Mouse (Mus musculus) limb, embryonic 14.5 days (tissue): ENCODE results near the gene Nkiras1. TPM values are rescaled to one million over a fixed set of nuclear protein-coding genes. Genes with fewer than 3 reads are reported as not detected.

Experiments used
- ATAC-seq: fragments of 200-750 bp; cut with Nextera tagmentation; 2 replicates; pipeline ENCODE4 v1.8.0; 2017; ENCODE audit warnings: low read depth, moderate number of reproducible peaks, moderate TSS enrichment; ENCODE audit not compliant: low FRiP score
- DNase-seq: peaks from one replicate; pipeline ENCODE4 v3.0.0-alpha.2; 2015; ENCODE audit warnings: low spot score
- H3K27ac ChIP-seq: fragments of 300-500 bp; sonication (generic); replicated peaks from 2 replicates; pipeline ENCODE4 v1.5.1; 2014; ENCODE audit warnings: low read depth, mild to moderate bottlenecking, low read length, moderate library complexity, mixed read lengths
- H3K27me3 ChIP-seq: fragments of 300-500 bp; sonication (generic); 2 replicates; pipeline ENCODE4 v1.6.1; 2014; ENCODE audit warnings: low read length, mixed read lengths; ENCODE audit not compliant: control insufficient read depth, insufficient read depth
- H3K36me3 ChIP-seq: fragments of 300-500 bp; sonication (generic); 2 replicates; pipeline ENCODE4 v1.6.1; 2014; ENCODE audit warnings: mild to moderate bottlenecking, low read length, moderate library complexity, mixed read lengths; ENCODE audit not compliant: control insufficient read depth, insufficient read depth
- H3K4me1 ChIP-seq: fragments of 300-500 bp; sonication (generic); 2 replicates; pipeline ENCODE4 v1.6.1; 2014; ENCODE audit warnings: antibody characterized with exemption, low read length, mixed read lengths; ENCODE audit not compliant: control insufficient read depth, insufficient read depth
- H3K4me2 ChIP-seq: fragments of 300-500 bp; sonication (generic); replicated peaks from 2 replicates; pipeline ENCODE4 v1.6.1; 2014; ENCODE audit warnings: low read depth, mild to moderate bottlenecking, low read length, moderate library complexity; ENCODE audit not compliant: severe bottlenecking
- H3K4me3 ChIP-seq: fragments of 300-500 bp; sonication (generic); replicated peaks from 2 replicates; pipeline ENCODE4 v1.5.1; 2014; ENCODE audit warnings: low read length
- H3K9ac ChIP-seq: fragments of 300-500 bp; sonication (generic); 2 replicates; pipeline ENCODE4 v1.6.1; 2014; ENCODE audit warnings: mild to moderate bottlenecking, low read depth, low read length, moderate library complexity; ENCODE audit not compliant: severe bottlenecking
- H3K9me3 ChIP-seq: fragments of 300-500 bp; sonication (generic); 2 replicates; pipeline ENCODE4 v1.6.1; 2016; ENCODE audit warnings: low read length; ENCODE audit not compliant: control insufficient read depth
- POLR2A ChIP-seq: fragments of 200-500 bp; IDR thresholded peaks from 2 replicates; pipeline ENCODE4 v1.8.0; 2012; ENCODE audit warnings: inconsistent platforms, mild to moderate bottlenecking, moderate library complexity, borderline replicate concordance; ENCODE audit not compliant: insufficient read depth, insufficient read length; ENCODE audit errors: extremely low read depth
- WGBS: fragments of 180-500 bp; shearing (Covaris S2); extraction: QIAGEN DNeasy Blood & Tissue Kit; methylation state at CpG from one replicate; pipeline ENCODE4 v1.1.7; 2014; 5-methylcytosine and 5-hydroxymethylcytosine counted together
- polyA plus RNA-seq, 2 experiments: library from polyadenylated mRNA; depleted of rRNA in 1 of 2; stranded (reverse) in 1 of 2; unstranded in 1 of 2; fragments of >200 nt; fragmentation: Nextera tagmentation in 1 of 2; extraction: Ambion mirVana in 1 of 2; gene quantifications; 2 replicates each; pipeline versions ENCODE4 v1.2.1 to v1.2.3; 2012 to 2014

The Nkiras1 gene
- polyA plus RNA-seq, 2 experiments = 18.5 to 25.0 TPM

- no peaks in the 10 kb centered on the region for H3K36me3 ChIP-seq
- H3K27ac ChIP-seq = peak within 1 kb of the TSS; percentile 88
- peak; percentile 97 for DNase-seq
- peak; percentile 90 for ATAC-seq
- H3K4me2 ChIP-seq = peak within 1 kb of the TSS; percentile 83
- no peaks in the 10 kb centered on the region for H3K27me3 ChIP-seq
- no peaks in the 10 kb centered on the region for H3K9me3 ChIP-seq
- H3K9ac ChIP-seq = peak within 1 kb of the TSS; percentile 76
- 1% methylated on average over 47 of the region's 66 CpGs for WGBS
- peak within 1 kb of the TSS; percentile 78 for H3K4me3 ChIP-seq
- TF ChIP-seq POLR2A = no peak
- H3K4me1 ChIP-seq = 0 out of 2 replicates have a peak, but pooled peaks cover 5% of the 10 kb centered on the region
These were observed 31.9 kb upstream of the Nkiras1 start, which contains the start of gene Nr1d2 for GRCm38 (mm10) chr14:18238750-18239731. Gene Nr1d2 (minus strand): TSS chr14:18239127.

GRCm38 (mm10) chr14:18240132-18240531, 30.8 kb upstream of the Nkiras1 start:
- Histone ChIP-seq H3K4me1 (0 out of 2 replicates have a peak, but pooled peaks cover 5% of the 10 kb centered on the region), H3K27me3 (no peaks in the 10 kb centered on the region), H3K27ac (no peak overlapping the region), H3K36me3 (no peaks in the 10 kb centered on the region), H3K4me2 (0 out of 2 replicates have a peak overlapping the region, but pooled peaks have one; percentile 83), H3K9ac (no peak overlapping the region), H3K9me3 (no peaks in the 10 kb centered on the region), H3K4me3 (no peak overlapping the region)
- 70% methylated on average over 7 of the region's 7 CpGs for WGBS
- ATAC-seq (no peak), DNase-seq (no peak)
- no peak for TF ChIP-seq POLR2A

- ATAC-seq = no peak
- no peaks in the 10 kb centered on the region for H3K9me3 ChIP-seq
- H3K27ac ChIP-seq = no peak overlapping the region
- no peaks in the 10 kb centered on the region for H3K27me3 ChIP-seq
- H3K4me2 ChIP-seq = no peak overlapping the region
- no peaks in the 10 kb centered on the region for H3K36me3 ChIP-seq
- H3K4me3 ChIP-seq = no peak overlapping the region
- no peak overlapping the region for H3K9ac ChIP-seq
- TF ChIP-seq POLR2A = no peak
- 0 out of 2 replicates have a peak, but pooled peaks cover 5% of the 10 kb centered on the region for H3K4me1 ChIP-seq
- DNase-seq = no peak
- 84% methylated on average over 4 of the region's 4 CpGs for WGBS
These were observed 29.1 kb upstream of the Nkiras1 start for GRCm38 (mm10) chr14:18241786-18242185.

- Histone ChIP-seq H3K9me3 (no peaks in the 10 kb centered on the region), H3K4me1 (no peaks in the 10 kb centered on the region), H3K27ac (no peak overlapping the region), H3K4me3 (no peak overlapping the region), H3K9ac (no peak overlapping the region), H3K27me3 (no peaks in the 10 kb centered on the region), H3K4me2 (no peak overlapping the region), H3K36me3 (no peaks in the 10 kb centered on the region)
- no peak for DNase-seq
- ATAC-seq = no peak
- TF ChIP-seq POLR2A = no peak
- WGBS = 84% methylated on average over 21 of the region's 21 CpGs
These were observed 28.3 kb upstream of the Nkiras1 start for GRCm38 (mm10) chr14:18242638-18243130.

GRCm38 (mm10) chr14:18261203-18261602, 9.7 kb upstream of the Nkiras1 start:
- no peak for TF ChIP-seq POLR2A
- Histone ChIP-seq H3K9ac (no peak overlapping the region), H3K27ac (no peak overlapping the region), H3K4me2 (no peak overlapping the region), H3K27me3 (no peaks in the 10 kb centered on the region), H3K4me3 (no peak overlapping the region), H3K4me1 (peaks cover 7% of the 10 kb centered on the region; the same call in 1 of the 2 replicates), H3K36me3 (no peaks in the 10 kb centered on the region; the same call in 1 of the 2 replicates), H3K9me3 (0 out of 2 replicates have a peak, but pooled peaks cover 4% of the 10 kb centered on the region)
- WGBS = 86% methylated on average over 3 of the region's 3 CpGs
- ATAC-seq = no peak
- DNase-seq = no peak
